Mouse (Mus musculus) frontal cortex, postnatal 25 days (tissue): Measurements from ENCODE around the gene Mmd2.

Experiments used
- DNase-seq, 2 experiments: peaks; one replicate each; pipeline ENCODE4 v3.0.0; 2022; ENCODE audit warnings: low spot score in 2 of 2

Gene Mmd2

DNA sequence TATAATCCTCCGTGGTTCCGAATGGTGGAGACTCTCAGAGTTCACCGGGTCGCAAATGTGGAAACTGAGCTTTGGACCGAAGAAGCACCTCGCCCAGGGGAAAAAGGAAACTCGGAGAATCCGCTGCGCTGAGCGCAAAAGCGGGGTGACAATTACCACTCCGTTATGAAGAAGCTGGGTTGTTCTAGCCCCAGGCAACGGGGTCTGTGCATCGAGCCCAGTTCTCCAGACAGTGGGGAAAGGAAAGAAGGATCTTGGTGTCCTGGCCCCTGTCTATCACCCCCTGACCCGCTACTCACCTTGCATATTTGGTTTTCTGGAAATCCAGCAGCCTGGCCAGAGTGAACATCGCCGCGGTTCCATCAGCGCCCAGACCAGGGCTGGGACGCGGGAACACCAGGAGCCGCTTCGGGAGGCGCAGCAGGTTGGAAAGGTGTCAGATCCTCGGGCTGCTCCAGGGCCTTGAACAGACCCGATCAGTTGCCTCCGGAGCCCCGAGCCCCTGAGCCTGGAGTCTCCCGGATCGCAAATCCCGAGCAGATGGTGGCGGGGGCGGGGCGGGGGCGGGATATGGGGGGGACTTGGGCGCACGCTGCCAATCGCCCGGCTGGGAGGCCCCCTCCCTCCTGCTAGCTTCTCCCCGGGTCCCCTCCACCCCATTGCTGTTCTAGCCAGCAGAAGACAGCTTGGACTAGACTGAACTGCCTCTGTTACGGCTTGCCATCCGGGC, at the start of gene Mmd2:
TSS of gene Mmd2 (minus strand) at position 542 of the 730 bp plus-strand sequence.
- DNase-seq, result peak; percentile 40 to 46

- DNase-seq, result no peak
Measured at GRCm38 (mm10) chr5:142652266-142652665, 43.7 kb upstream of the Mmd2 start.

DNA sequence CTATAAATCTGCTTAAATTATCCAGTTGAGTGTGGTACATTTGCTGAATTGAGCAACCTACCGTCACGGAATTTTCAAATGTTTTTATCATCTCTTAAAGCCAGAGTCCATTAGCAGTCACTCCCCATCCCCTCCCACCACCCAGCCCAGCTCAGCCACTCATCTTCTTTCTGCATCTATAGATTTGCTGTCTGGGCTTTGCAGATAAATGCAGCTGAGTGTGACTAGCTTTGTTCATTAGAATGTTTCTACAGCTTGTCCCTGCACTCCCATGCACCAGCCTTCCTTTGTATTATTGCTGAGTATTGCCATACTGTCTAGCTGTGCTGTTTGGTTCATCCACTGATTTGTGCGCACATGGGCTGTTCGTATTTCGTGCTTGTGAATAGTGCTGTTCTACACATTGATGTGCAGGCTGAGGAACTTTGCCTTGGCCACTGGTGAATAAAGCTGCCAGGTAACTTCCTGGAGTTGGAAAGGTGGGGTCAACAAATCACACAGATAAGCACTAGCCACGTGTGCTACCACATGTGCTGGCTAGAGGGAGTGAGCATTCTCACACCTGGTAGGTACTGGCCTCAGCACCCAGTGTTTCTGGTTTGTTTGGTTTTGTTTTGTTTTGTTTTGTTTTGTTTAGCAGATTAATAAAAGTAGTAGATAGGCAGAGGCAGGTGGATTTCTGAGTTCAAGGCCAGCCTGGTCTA, 42.3 kb upstream of the Mmd2 start:
- no peak for DNase-seq

GRCm38 (mm10) chr5:142650390-142650789, 41.8 kb upstream of the Mmd2 start:
- no peak for DNase-seq

GRCm38 (mm10) chr5:142649460-142650050, 41.0 kb upstream of the Mmd2 start:
- DNase-seq, result no peak

DNA sequence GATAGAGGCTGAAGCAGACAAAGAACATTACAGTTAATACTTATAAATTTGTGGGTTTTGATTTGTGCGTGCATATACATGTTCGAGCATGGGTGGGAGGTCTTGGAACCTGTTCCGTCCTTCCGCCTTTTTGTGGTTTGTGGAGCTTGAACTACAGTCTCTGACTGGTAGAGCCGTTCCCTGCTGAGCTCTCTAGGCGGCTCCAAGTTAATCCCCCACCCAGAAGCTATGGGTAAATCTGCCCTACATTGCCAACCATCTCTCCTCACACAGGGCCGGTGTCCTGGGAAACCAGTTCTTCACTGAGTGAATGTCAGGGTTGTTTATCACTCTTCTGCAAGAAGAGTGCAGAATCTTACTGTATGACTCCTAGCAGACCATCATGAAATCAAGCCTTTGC, 39.6 kb upstream of the Mmd2 start:
- no peak for DNase-seq

DNA sequence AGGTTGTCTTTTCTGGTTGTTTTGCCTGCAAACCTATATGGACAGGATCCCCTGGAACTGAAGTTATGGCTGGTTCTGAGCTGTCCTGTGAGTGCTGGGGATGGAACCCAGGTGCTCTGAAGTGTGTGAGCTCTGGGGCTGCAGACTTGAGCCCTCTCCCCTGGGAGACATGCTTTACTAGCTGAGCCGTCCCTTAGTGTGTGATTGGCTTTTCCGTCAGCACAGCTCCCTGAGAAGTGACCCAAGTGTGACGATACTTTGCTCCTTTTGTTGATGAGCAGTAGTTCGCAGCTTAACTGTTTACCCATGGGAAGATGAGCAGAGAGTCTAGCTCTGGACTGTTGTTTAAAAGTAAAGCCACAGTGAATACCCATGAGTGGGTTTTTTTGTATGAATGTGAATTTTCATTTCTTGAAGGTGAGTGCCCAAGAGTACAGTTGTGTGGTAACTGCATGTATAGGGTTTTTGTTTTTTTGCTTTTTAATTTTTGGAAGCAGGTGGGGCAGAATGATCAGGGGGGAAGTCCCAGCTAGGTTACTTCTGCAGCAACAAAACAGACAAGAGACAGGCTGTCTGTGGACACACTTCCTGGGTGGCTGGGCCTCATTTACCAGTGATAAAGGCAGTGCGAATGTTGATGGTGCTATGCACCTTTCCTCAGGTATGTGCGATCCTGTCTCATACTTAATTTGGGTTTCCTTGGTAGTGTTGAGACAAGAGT, 32.9 kb upstream of the Mmd2 start:
- no peak for DNase-seq

DNA sequence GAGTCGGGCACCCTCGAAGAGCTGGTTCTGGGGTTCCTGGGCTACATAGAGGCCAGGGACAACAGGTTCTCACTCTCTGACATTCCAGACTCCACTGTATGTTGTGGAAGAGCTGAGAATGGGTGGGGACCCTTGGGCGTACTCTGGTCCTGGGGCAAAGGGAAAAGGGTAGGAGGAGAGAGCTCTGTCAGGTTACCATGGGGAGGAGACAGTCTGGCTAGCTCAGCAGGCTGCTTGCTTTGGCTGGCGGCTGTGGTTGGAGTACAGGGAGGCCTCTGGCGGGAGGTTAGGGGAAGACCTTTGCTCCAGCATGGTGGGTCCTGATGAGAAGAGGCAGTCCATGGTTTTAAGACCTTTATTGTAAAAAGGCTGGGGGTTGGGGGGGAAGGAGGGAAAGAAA, 31.5 kb upstream of the Mmd2 start:
- no peak for DNase-seq

- no peak for DNase-seq
Measured at GRCm38 (mm10) chr5:142637823-142638222, 29.2 kb upstream of the Mmd2 start.

GRCm38 (mm10) chr5:142630224-142630623, 21.6 kb upstream of the Mmd2 start:
- DNase-seq, result no peak

- DNase-seq, result no peak
Measured at GRCm38 (mm10) chr5:142629663-142630025, 21.0 kb upstream of the Mmd2 start.

- peak; percentile 91 to 95 for DNase-seq
Measured at GRCm38 (mm10) chr5:142628726-142629662, 20.4 kb upstream of the Mmd2 start.

DNA sequence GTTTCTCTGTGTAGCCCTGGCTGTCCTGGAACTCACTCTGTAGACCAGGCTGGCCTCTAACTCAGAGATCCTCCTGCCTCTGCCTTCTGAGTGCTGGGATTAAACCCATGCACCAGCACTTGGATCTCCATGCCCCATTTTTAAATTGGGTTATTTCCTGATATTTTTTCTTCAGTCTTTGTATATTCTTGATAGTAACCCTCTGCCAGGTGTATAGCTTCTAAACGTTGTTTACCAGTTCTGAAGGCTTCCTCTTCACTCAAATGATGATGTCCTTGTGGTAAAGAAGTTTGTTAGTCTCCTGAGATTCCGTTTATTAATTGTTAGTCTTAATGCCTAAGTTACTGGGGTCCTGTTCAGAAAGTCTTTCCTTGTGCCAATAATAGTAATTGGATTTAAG, 18.8 kb upstream of the Mmd2 start, which contains the start of gene Wipi2:
TSS of gene Wipi2 (plus strand) at position 301 of the 400 bp plus-strand sequence.
- no peak for DNase-seq

- no peak for DNase-seq
Measured at GRCm38 (mm10) chr5:142623080-142623479, 14.5 kb upstream of the Mmd2 start.

GRCm38 (mm10) chr5:142622134-142622533, 13.5 kb upstream of the Mmd2 start:
- DNase-seq, result no peak

DNA sequence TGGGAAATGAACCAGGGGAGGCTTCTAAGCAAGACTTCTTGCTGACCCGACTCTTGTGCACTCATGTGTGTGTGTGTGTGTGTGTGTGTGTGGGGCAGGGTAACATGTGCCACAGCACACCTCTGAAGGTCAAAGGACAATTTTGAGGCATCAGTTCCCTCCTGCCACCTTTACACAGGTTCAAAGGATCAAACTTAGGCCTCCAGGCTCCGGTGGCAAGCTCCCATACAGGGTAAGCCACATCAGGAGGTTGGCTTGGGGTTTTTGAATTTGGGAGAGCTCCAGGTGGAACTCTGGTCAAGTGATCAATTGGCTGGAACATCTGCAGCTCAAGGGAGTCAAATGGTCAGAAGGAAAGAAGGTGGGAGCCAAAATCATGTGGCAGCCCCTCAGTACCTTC, 12.8 kb upstream of the Mmd2 start:
- no peak for DNase-seq

DNA sequence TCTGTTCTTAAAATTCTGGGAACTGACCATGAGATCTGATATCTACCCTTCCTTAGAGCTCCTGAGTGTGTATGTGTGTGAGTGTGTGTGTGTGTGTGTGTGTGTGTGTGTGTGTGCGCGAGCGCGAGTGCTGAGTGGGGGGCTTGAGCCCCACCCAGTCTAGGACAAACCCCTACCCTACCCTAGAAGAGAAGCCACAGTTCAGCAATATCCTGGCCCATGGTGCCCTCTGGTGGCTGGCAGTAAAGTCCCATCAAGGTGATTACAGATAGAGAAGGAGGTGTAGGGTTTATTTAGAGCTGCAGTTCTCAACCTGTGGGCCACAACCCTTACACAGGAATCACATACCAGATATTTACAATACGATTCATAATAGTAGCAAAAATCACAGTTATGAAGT, 11.3 kb upstream of the Mmd2 start:
- DNase-seq, result peak; percentile 44 to 52

- DNase-seq, result no peak
Measured at GRCm38 (mm10) chr5:142616326-142616725, 7.7 kb upstream of the Mmd2 start.

DNA sequence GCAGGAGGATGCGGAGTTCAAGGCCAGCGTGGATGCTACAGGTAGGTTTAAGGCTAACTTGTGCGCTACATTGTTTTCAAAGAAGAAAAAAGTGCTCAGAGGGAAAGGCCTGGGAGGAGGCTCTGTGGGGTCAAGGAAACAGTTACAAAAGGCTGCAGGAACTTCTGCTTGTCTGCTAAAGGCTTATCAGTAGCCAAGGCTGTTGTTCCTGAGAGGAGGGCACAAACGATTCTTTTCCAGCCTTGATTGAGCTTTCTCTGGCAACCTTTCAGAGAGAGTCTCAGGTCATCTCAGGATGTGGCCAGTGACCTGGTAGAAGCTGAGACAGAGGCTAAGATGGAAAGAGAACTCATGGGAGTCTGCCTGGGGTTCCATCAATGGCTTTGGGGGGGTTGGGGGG, 7.0 kb upstream of the Mmd2 start:
- no peak for DNase-seq

DNA sequence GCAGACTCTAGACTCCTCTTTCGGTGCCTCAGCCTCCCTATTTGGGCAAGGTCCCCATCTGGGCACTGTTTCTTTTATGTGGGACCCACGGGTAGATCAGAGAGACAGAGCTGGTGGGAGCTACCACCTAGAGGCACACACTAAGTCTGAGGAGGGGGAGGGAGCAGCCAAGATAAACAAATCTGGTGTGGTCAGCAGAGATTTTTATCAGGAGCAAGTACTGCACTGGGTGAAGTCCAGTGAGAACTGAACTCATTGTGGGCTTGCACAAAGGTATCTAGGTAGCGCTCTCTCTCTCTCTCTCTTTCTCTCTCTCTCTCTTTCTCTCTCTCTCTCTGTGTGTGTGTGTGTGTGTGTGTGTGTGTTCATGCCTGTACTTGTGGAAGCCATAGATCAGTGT, 5.9 kb upstream of the Mmd2 start:
- no peak for DNase-seq

GRCm38 (mm10) chr5:142610362-142610761, 1.8 kb upstream of the Mmd2 start:
- DNase-seq, result no peak
